Mouse (Mus musculus): ENCODE results near the gene Gm5134. TPM values are rescaled to one million over a fixed set of nuclear protein-coding genes. Genes with fewer than 3 reads are reported as not detected.

The Gm5134 gene
- total and polyA plus RNA-seq, 3 experiments: not detected

DNA sequence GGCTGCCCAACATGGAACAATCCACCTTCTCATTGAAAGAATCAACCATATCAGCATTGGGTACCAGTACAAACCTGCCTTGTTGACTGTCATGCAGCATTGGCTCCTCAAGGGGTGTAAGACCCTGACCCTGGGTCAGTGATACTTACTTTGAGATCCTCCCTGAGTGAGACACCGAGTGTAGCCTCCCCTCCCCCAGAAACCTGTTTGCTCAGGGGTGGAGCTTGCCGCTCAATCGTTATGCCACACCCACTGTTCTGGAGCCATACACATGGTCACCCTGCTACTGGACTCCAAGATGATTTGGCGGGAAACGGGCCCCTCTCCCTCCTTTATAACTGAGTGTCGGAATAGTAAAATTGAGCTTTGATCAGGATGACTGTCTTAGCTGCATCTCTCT, 69.6 kb downstream of the Gm5134 start:
- no peak overlapping the region for H3K9ac ChIP-seq (ENCODE audit: control insufficient read depth, low read depth, low read length, poor library complexity, severe bottlenecking)
- H3K36me3 ChIP-seq (ENCODE audit: control insufficient read depth in 1 of 2, insufficient read depth in 2 of 2, low read length in 2 of 2): no peaks in the 10 kb centered on the region
- H3K9me3 ChIP-seq (replicated peaks; ENCODE audit: insufficient read depth, low read length): no peaks in the 10 kb centered on the region
- DNase-seq (ENCODE audit: low read depth, low spot score): no peak
- no peaks in the 10 kb centered on the region for H3K79me2 ChIP-seq (ENCODE audit: control insufficient read depth, insufficient read depth, low read length, poor library complexity)
- H3K27me3 ChIP-seq (ENCODE audit: control insufficient read depth in 1 of 2, insufficient read depth in 2 of 2, low read length in 2 of 2): no peaks in the 10 kb centered on the region
- H3K27ac ChIP-seq (ENCODE audit: control insufficient read depth, low read depth, low read length): no peak overlapping the region
- H3K4me3 ChIP-seq (ENCODE audit: control insufficient read depth in 1 of 2, insufficient read depth in 1 of 2, low read depth in 2 of 2, low read length in 2 of 2): no peak overlapping the region
- TF ChIP-seq SIN3A (IDR thresholded peaks at IDR 0.05; ENCODE audit: low read length) (no peak), MAZ (IDR thresholded peaks at IDR 0.05; ENCODE audit: low read depth, low read length) (no peak), KAT2A (conservative IDR thresholded peaks at IDR 0.05; ENCODE audit: low read depth, low read length) (no peak), POLR2AphosphoS5 (IDR thresholded peaks at IDR 0.05; ENCODE audit: borderline replicate concordance, low read depth, low read length) (no peak), ZNF384 (IDR thresholded peaks at IDR 0.05; ENCODE audit: low read depth, low read length) (no peak)
- peaks cover 0 to 4% of the 10 kb centered on the region in 2 experiments; a peak in 2 of 4 replicates for H3K4me1 ChIP-seq (ENCODE audit: control insufficient read depth in 1 of 2, insufficient read depth in 2 of 2, low read length in 2 of 2)

DNA sequence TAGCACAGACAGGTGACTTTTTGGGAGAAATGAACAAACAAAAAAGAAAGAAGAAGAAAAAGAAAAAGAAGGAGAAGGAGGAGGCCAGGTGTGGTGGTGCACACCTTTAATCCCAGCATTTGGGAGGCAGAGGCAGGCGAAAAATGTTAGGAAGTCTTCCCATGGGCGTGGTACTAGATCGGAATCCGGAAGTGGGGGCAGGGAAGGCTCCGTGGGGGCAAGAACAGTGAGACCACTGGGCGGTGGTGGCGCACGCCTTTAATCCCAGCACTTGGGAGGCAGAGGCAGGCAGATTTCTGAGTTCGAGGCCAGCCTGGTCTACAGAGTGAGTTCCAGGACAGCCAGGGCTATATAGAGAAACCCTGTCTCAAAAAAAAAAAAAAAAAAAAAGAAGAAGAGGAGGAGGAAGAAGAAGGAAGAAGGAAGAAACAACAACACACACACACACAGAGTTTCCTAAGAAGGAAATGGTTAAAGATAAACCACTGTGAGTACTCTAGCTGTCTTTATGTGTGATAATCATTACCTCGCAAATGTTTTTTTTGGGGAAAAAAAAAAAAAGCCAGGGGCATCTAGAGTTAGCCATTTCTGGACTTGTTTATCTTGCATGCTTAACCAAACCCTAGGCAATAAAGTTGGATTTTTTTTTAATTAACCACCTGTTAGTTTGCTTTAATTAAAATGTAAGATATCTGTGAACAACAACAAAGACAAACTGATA, 71.3 kb downstream of the Gm5134 start:
- TF ChIP-seq ZNF384 (IDR thresholded peaks at IDR 0.05; ENCODE audit: low read depth, low read length) (peak; percentile 77), TAL1 (IDR thresholded peaks at IDR 0.05; ENCODE audit: low read length) (no peak)

DNA sequence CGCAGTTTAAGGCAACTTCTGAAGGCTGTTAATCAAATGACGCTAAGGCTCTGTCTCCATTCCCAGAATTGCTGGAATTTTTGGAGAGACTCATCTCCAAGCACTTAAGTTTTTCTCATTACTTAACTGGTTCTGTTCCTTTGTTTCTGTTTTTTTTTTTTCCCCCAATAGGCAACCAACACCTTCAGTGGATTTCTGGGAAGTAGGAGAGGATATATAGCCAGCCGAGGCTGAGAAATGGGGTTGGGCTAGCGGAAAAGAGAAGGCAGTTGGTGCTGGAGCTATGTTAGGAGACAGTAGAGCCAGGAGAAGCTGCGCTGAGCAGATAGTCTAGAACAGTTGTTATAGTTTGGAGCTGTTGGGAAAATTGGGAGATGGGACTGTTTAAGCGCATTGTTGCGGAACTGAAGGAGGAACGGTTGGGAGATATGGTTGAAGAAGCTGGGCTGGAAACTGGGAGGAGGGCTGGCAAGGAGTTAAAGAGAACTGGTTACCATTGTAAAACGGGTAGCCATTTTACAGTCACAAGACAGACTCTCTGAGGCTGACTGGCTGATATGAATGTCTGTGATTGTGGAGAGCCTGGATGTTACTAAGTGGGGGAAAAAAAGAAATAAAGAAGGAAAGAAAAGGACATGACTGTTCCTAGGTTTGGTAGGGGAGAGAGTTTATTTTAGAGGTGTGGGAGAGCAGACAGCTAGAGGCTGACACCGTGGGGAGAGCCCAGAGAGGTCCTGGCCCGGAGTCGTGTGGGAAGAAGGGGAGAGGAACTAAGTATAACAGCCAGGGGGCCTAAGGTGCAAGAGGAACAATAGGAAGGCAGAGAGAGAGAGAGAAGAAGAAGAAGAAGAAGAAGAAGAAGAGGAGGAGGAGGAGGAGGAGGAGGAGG, 73.1 kb downstream of the Gm5134 start:
- Histone ChIP-seq H3K79me2 (ENCODE audit: control insufficient read depth, insufficient read depth, low read length, poor library complexity) (no peaks in the 10 kb centered on the region; the same call in 1 of the 2 replicates), H3K4me3 (ENCODE audit: control insufficient read depth in 1 of 2, insufficient read depth in 1 of 2, low read depth in 2 of 2, low read length in 2 of 2) (no peak overlapping the region), H3K27ac (ENCODE audit: control insufficient read depth, low read depth, low read length) (no peak overlapping the region), H3K27me3 (ENCODE audit: control insufficient read depth in 1 of 2, insufficient read depth in 2 of 2, low read length in 2 of 2) (no peaks in the 10 kb centered on the region), H3K4me1 (ENCODE audit: control insufficient read depth in 1 of 2, insufficient read depth in 2 of 2, low read length in 2 of 2) (peaks cover 0 to 2% of the 10 kb centered on the region in 2 experiments; a peak in 2 of 4 replicates), H3K9me3 (replicated peaks; ENCODE audit: insufficient read depth, low read length) (no peaks in the 10 kb centered on the region), H3K36me3 (ENCODE audit: control insufficient read depth in 1 of 2, insufficient read depth in 2 of 2, low read length in 2 of 2) (no peaks in the 10 kb centered on the region), H3K9ac (ENCODE audit: control insufficient read depth, low read depth, low read length, poor library complexity, severe bottlenecking) (no peak overlapping the region)
- no peak for DNase-seq (ENCODE audit: low read depth, low spot score)
- TF ChIP-seq SMC3 (IDR thresholded peaks at IDR 0.05; ENCODE audit: low read depth, low read length): no peak
- TF ChIP-seq MAFK (IDR thresholded peaks at IDR 0.05; ENCODE audit: borderline replicate concordance, low read depth, low read length): no peak
- TF ChIP-seq CTCF (IDR thresholded peaks at IDR 0.05 in 2 of 3, conservative IDR thresholded peaks at IDR 0.05 in 1 of 3; ENCODE audit: control insufficient read depth in 1 of 3, insufficient read depth in 1 of 3, low read depth in 2 of 3, low read length in 3 of 3, poor library complexity in 1 of 3, severe bottlenecking in 1 of 3): no peak
- no peak for TF ChIP-seq CHD2 (IDR thresholded peaks at IDR 0.05; ENCODE audit: low read length)
- TF ChIP-seq TAL1 (IDR thresholded peaks at IDR 0.05; ENCODE audit: low read length): no peak
- no peak for TF ChIP-seq POLR2A (IDR thresholded peaks at IDR 0.05; ENCODE audit: control insufficient read depth in 1 of 2, insufficient read depth in 1 of 2, low read depth in 1 of 2, low read length in 2 of 2, poor library complexity in 1 of 2)
- no peak for TF ChIP-seq USF1 (IDR thresholded peaks at IDR 0.05; ENCODE audit: low read depth, low read length)
- TF ChIP-seq TCF12 (IDR thresholded peaks at IDR 0.05; ENCODE audit: low read depth, low read length): no peak
- TF ChIP-seq BHLHE40 (IDR thresholded peaks at IDR 0.05; ENCODE audit: borderline replicate concordance, low read depth, low read length): no peak
- no peak for TF ChIP-seq EP300 (IDR thresholded peaks at IDR 0.05; ENCODE audit: low read depth in 1 of 2, low read length in 2 of 2)
- no peak for TF ChIP-seq MAZ (IDR thresholded peaks at IDR 0.05; ENCODE audit: low read depth, low read length)
- no peak for TF ChIP-seq ETS1 (IDR thresholded peaks at IDR 0.05; ENCODE audit: low read depth, low read length)
- TF ChIP-seq TBP (IDR thresholded peaks at IDR 0.05; ENCODE audit: low read depth, low read length): no peak
- no peak for TF ChIP-seq POLR2AphosphoS2 (IDR thresholded peaks at IDR 0.05; ENCODE audit: low read length)
- TF ChIP-seq MXI1 (IDR thresholded peaks at IDR 0.05; ENCODE audit: low read depth, low read length): no peak
- TF ChIP-seq KAT2A (conservative IDR thresholded peaks at IDR 0.05; ENCODE audit: low read depth, low read length): no peak
- TF ChIP-seq ZC3H11A (IDR thresholded peaks at IDR 0.05; ENCODE audit: low read depth, low read length): no peak
- TF ChIP-seq USF2 (IDR thresholded peaks at IDR 0.05; ENCODE audit: borderline replicate concordance in 1 of 2, insufficient read depth in 1 of 2, low read depth in 1 of 2, low read length in 2 of 2): no peak
- TF ChIP-seq MEF2A (IDR thresholded peaks at IDR 0.05; ENCODE audit: extremely low read depth, insufficient replicate concordance, low read depth, low read length, poor library complexity, severe bottlenecking): no peak

More for the DNA sequence above, 71.3 kb downstream of the Gm5134 start:
- Histone ChIP-seq H3K27ac (ENCODE audit: control insufficient read depth, low read depth, low read length) (no peak overlapping the region), H3K9me3 (replicated peaks; ENCODE audit: insufficient read depth, low read length) (no peaks in the 10 kb centered on the region), H3K27me3 (ENCODE audit: control insufficient read depth in 1 of 2, insufficient read depth in 2 of 2, low read length in 2 of 2) (no peaks in the 10 kb centered on the region), H3K9ac (ENCODE audit: control insufficient read depth, low read depth, low read length, poor library complexity, severe bottlenecking) (no peak overlapping the region), H3K79me2 (ENCODE audit: control insufficient read depth, insufficient read depth, low read length, poor library complexity) (no peaks in the 10 kb centered on the region), H3K36me3 (ENCODE audit: control insufficient read depth in 1 of 2, insufficient read depth in 2 of 2, low read length in 2 of 2) (no peaks in the 10 kb centered on the region), H3K4me1 (ENCODE audit: control insufficient read depth in 1 of 2, insufficient read depth in 2 of 2, low read length in 2 of 2) (peaks cover 0 to 4% of the 10 kb centered on the region in 2 experiments; a peak in 2 of 4 replicates), H3K4me3 (ENCODE audit: control insufficient read depth in 1 of 2, insufficient read depth in 1 of 2, low read depth in 2 of 2, low read length in 2 of 2) (no peak overlapping the region)
- no peak for DNase-seq (ENCODE audit: low read depth, low spot score)
